Mouse (Mus musculus) urinary bladder, postnatal 4 days (tissue): ENCODE measurements around the gene Cd59a.

Experiments used
- DNase-seq, 2 experiments: peaks; one replicate each; pipeline ENCODE4 v3.0.0; 2021 to 2022; ENCODE audit warnings: low spot score in 2 of 2

Gene Cd59a

GRCm38 (mm10) chr2:104135920-104136319 is 40.3 kb downstream of the Cd59a start:
- no peak for DNase-seq

GRCm38 (mm10) chr2:104142140-104142539 is 46.5 kb downstream of the Cd59a start:
- DNase-seq = no peak

GRCm38 (mm10) chr2:104144004-104144403 is 48.4 kb downstream of the Cd59a start:
- no peak for DNase-seq

- DNase-seq = no peak
Observed at GRCm38 (mm10) chr2:104145983-104146382, 50.4 kb downstream of the Cd59a start.

- no peak for DNase-seq
Observed at GRCm38 (mm10) chr2:104147910-104148561, 52.4 kb downstream of the Cd59a start.

- DNase-seq = no peak
Observed at GRCm38 (mm10) chr2:104150608-104151397, 55.2 kb downstream of the Cd59a start.

- no peak for DNase-seq
Observed at GRCm38 (mm10) chr2:104153345-104153744, 57.7 kb downstream of the Cd59a start.

- DNase-seq = no peak
Observed at GRCm38 (mm10) chr2:104153876-104154275, 58.3 kb downstream of the Cd59a start.

- DNase-seq = no peak
Observed at GRCm38 (mm10) chr2:104157831-104158230, 62.2 kb downstream of the Cd59a start.

GRCm38 (mm10) chr2:104163418-104163817 is 67.8 kb downstream of the Cd59a start:
- no peak for DNase-seq

GRCm38 (mm10) chr2:104163978-104164487 is 68.4 kb downstream of the Cd59a start:
- no peak for DNase-seq
